Mouse (Mus musculus): ENCODE data around the gene Cep95. TPM values are rescaled to one million over a fixed set of nuclear protein-coding genes. Genes with fewer than 3 reads are reported as not detected.
A peak's percentile ranks its signal among the peaks of the same experiment; 100 is the strongest.

Cep95 gene
- polyA plus RNA-seq, 1 experiment from 2014 or later = 22.7 TPM

DNA sequence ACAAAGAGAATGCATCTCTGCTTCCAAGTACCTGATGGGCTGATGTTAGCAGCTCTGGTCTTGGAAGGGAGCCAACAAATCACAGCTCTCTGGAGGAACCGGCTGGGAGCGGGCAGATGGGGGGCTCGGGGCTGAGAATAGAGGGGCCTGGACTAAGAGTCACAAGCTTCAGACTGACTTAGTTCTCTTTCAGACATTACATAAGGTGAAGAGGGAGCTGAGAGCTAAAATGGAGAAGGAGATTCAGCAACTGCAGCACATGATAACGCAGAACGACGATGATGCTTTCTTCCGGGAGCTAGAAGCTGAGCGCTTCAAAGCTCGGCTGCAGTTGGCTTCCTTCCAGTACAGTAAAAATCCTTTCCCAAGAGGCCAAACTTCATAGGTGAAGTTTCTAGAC, 29.3 kb downstream of the Cep95 start:
- WGBS = 69% methylated on average over 9 of the region's 9 CpGs
- no peak for ATAC-seq (ENCODE audit: low FRiP score)
- H3K9ac ChIP-seq = no peak overlapping the region
- no peaks in the 10 kb centered on the region for H3K9me3 ChIP-seq (replicated peaks)
- no peak overlapping the region for H3K4me3 ChIP-seq
- peaks cover 81% of the 10 kb centered on the region for H3K36me3 ChIP-seq
- H3K4me2 ChIP-seq (replicated peaks) = no peak overlapping the region
- H3K27me3 ChIP-seq = no peaks in the 10 kb centered on the region
- 0 out of 2 replicates have a peak, but pooled peaks cover 4% of the 10 kb centered on the region for H3K4me1 ChIP-seq
- H3K27ac ChIP-seq = 0 out of 2 replicates have a peak overlapping the region, but pooled peaks have one; percentile 17

GRCm38 (mm10) chr11:106819595-106819994, 30.5 kb downstream of the Cep95 start:
- H3K9me3 ChIP-seq (replicated peaks) = no peaks in the 10 kb centered on the region
- H3K27ac ChIP-seq = no peak overlapping the region
- 0 out of 2 replicates have a peak, but pooled peaks cover 4% of the 10 kb centered on the region for H3K4me1 ChIP-seq
- ATAC-seq (ENCODE audit: low FRiP score) = no peak
- peaks cover 78% of the 10 kb centered on the region for H3K36me3 ChIP-seq
- no peak overlapping the region for H3K9ac ChIP-seq
- no peak overlapping the region for H3K4me3 ChIP-seq
- 91% methylated on average over 9 of the region's 9 CpGs for WGBS
- H3K4me2 ChIP-seq (replicated peaks) = no peak overlapping the region
- no peaks in the 10 kb centered on the region for H3K27me3 ChIP-seq

- H3K4me1 ChIP-seq = 0 out of 2 replicates have a peak, but pooled peaks cover 4% of the 10 kb centered on the region
- ATAC-seq (ENCODE audit: low FRiP score) = no peak
- H3K27ac ChIP-seq = no peak overlapping the region
- WGBS = 89% methylated on average over 6 of the region's 6 CpGs
- peaks cover 73% of the 10 kb centered on the region for H3K36me3 ChIP-seq
- H3K9me3 ChIP-seq (replicated peaks) = no peaks in the 10 kb centered on the region
- H3K27me3 ChIP-seq = no peaks in the 10 kb centered on the region
- no peak overlapping the region for H3K4me2 ChIP-seq (replicated peaks)
- no peak overlapping the region for H3K4me3 ChIP-seq
- no peak overlapping the region for H3K9ac ChIP-seq
Observed at GRCm38 (mm10) chr11:106820252-106820651, 31.2 kb downstream of the Cep95 start.

DNA sequence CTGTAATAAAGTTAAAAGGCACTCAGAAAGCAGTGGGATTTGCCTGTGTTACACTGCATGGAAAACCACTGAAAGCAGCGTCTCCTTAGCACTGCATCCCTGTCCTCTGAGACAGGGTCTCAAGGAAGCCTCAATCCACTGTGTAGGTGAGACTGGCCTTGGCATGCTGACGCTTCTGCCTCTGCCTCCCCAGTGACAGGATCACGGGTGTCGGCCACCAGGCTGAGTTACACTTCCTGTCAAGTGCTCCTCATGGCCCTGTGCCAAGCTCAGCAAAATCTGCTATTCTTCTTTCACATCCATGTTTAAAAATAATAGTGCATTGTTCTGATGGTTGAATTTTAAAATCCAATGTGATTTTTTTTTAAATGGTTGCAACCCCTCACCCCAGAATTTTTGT, 31.9 kb downstream of the Cep95 start:
- Histone ChIP-seq H3K9me3 (replicated peaks) (no peaks in the 10 kb centered on the region), H3K27ac (no peak overlapping the region), H3K9ac (no peak overlapping the region), H3K4me1 (0 out of 2 replicates have a peak, but pooled peaks cover 4% of the 10 kb centered on the region), H3K36me3 (peaks cover 66% of the 10 kb centered on the region), H3K4me2 (replicated peaks) (no peak overlapping the region), H3K27me3 (no peaks in the 10 kb centered on the region), H3K4me3 (no peak overlapping the region)
- WGBS = 83% methylated on average over 4 of the region's 4 CpGs
- no peak for ATAC-seq (ENCODE audit: low FRiP score)

GRCm38 (mm10) chr11:106821397-106821796, 32.3 kb downstream of the Cep95 start:
- no peak for ATAC-seq (ENCODE audit: low FRiP score)
- H3K27ac ChIP-seq = no peak overlapping the region
- no peak overlapping the region for H3K9ac ChIP-seq
- H3K9me3 ChIP-seq (replicated peaks) = no peaks in the 10 kb centered on the region
- 0 out of 2 replicates have a peak, but pooled peaks cover 4% of the 10 kb centered on the region for H3K4me1 ChIP-seq
- no peak overlapping the region for H3K4me2 ChIP-seq (replicated peaks)
- H3K27me3 ChIP-seq = no peaks in the 10 kb centered on the region
- no peak overlapping the region for H3K4me3 ChIP-seq
- peaks cover 62% of the 10 kb centered on the region for H3K36me3 ChIP-seq
- 87% methylated on average over 6 of the region's 6 CpGs for WGBS

DNA sequence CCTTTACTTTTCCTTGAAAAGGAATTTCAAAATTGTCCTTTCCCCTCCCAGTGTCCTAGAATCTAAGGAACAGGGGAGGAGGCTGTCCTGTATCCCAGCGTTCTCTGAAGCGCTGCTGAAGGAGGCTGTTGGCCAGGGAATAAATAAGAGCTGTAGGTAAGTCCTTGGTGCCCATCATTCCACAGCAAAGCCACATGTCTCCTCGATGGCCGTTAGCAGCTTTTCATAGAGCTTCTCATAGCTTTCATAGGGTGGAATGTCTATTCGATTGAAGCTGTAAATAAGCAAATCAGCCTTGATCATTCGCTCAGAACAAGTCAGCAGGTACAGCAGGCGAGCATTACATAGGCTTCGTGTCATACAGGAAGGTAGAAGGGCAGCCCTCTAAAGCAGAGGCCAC, 33.4 kb downstream of the Cep95 start:
- Histone ChIP-seq H3K4me1 (0 out of 2 replicates have a peak, but pooled peaks cover 4% of the 10 kb centered on the region), H3K9me3 (replicated peaks) (no peaks in the 10 kb centered on the region), H3K4me2 (replicated peaks) (no peak overlapping the region), H3K9ac (no peak overlapping the region), H3K27me3 (no peaks in the 10 kb centered on the region), H3K27ac (no peak overlapping the region), H3K4me3 (no peak overlapping the region), H3K36me3 (peaks cover 54% of the 10 kb centered on the region)
- ATAC-seq (ENCODE audit: low FRiP score) = no peak
- 89% methylated on average over 8 of the region's 8 CpGs for WGBS

DNA sequence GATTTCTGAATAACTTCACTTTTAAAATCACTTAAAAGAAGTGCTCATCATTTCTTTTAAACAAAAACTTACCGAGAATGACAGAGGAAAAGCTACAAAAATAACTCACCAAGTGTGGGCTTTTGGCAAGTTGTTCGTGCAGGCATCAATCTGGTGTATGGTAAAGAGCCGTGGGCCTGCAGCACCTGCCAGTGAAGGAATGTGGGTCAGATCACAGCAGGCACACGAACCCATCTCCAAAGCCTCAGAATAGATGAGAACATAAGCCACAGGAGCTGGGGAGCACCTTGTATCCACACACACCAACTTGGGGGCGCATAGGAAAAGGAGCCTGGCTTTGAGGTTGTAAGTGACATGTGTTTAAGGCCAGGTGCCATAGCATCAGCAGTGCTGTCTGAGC, 33.9 kb downstream of the Cep95 start:
- H3K27me3 ChIP-seq = no peaks in the 10 kb centered on the region
- peaks cover 55% of the 10 kb centered on the region for H3K36me3 ChIP-seq
- H3K27ac ChIP-seq = no peak overlapping the region
- H3K4me1 ChIP-seq = 0 out of 2 replicates have a peak, but pooled peaks cover 4% of the 10 kb centered on the region
- H3K9ac ChIP-seq = no peak overlapping the region
- H3K9me3 ChIP-seq (replicated peaks) = no peaks in the 10 kb centered on the region
- H3K4me2 ChIP-seq (replicated peaks) = no peak overlapping the region
- H3K4me3 ChIP-seq = no peak overlapping the region
- no peak for ATAC-seq (ENCODE audit: low FRiP score)
- 88% methylated on average over 5 of the region's 5 CpGs for WGBS

GRCm38 (mm10) chr11:106823741-106824140, 34.7 kb downstream of the Cep95 start:
- Histone ChIP-seq H3K27ac (no peak overlapping the region), H3K27me3 (no peaks in the 10 kb centered on the region), H3K9ac (no peak overlapping the region), H3K4me1 (no peaks in the 10 kb centered on the region), H3K36me3 (peaks cover 56% of the 10 kb centered on the region), H3K9me3 (replicated peaks) (no peaks in the 10 kb centered on the region), H3K4me3 (no peak overlapping the region), H3K4me2 (replicated peaks) (no peak overlapping the region)
- no peak for ATAC-seq (ENCODE audit: low FRiP score)
- WGBS = 94% methylated on average over 8 of the region's 8 CpGs

GRCm38 (mm10) chr11:106824403-106824802, 35.4 kb downstream of the Cep95 start:
- no peak for ATAC-seq (ENCODE audit: low FRiP score)
- Histone ChIP-seq H3K27ac (no peak overlapping the region), H3K4me3 (no peak overlapping the region), H3K4me1 (no peaks in the 10 kb centered on the region), H3K36me3 (peaks cover 54% of the 10 kb centered on the region), H3K27me3 (no peaks in the 10 kb centered on the region), H3K9ac (no peak overlapping the region), H3K9me3 (replicated peaks) (no peaks in the 10 kb centered on the region), H3K4me2 (replicated peaks) (no peak overlapping the region)
- 95% methylated on average over 10 of the region's 10 CpGs for WGBS

GRCm38 (mm10) chr11:106828079-106828478, 39.0 kb downstream of the Cep95 start:
- ATAC-seq (ENCODE audit: low FRiP score) = no peak
- WGBS = 95% methylated on average over 7 of the region's 7 CpGs
- peaks cover 45% of the 10 kb centered on the region for H3K36me3 ChIP-seq

DNA sequence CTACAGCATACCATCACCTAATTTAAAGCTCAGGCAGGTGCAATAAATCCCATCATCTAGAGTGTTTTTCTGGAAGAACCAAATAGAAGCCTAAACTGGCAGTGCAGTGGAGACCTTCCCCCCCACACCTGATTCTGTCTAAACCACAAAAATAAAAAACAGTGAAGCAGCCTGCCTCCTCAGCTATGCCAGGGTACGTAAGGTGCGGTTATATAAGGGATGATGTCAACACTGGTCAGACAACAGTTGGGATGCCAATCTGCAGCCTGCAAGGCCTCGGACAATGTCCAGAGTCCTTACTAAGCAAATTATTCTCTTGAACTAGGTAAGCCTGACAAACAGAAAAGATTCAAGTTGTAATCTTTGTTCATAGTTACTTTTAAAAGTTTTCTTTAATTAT, 53.0 kb downstream of the Cep95 start:
- peaks cover 43% of the 10 kb centered on the region for H3K36me3 ChIP-seq
- no peak overlapping the region for H3K9ac ChIP-seq
- no peaks in the 10 kb centered on the region for H3K27me3 ChIP-seq
- no peaks in the 10 kb centered on the region for H3K9me3 ChIP-seq (replicated peaks)
- no peaks in the 10 kb centered on the region for H3K4me1 ChIP-seq
- no peak overlapping the region for H3K27ac ChIP-seq
- no peak overlapping the region for H3K4me2 ChIP-seq (replicated peaks)
- no peak for ATAC-seq (ENCODE audit: low FRiP score)
- 93% methylated on average over 3 of the region's 3 CpGs for WGBS
- no peak overlapping the region for H3K4me3 ChIP-seq

More at GRCm38 (mm10) chr11:106828079-106828478, 39.0 kb downstream of the Cep95 start:
- Histone ChIP-seq H3K27me3 (no peaks in the 10 kb centered on the region), H3K27ac (no peak overlapping the region), H3K9ac (no peak overlapping the region), H3K9me3 (replicated peaks) (no peaks in the 10 kb centered on the region), H3K4me2 (replicated peaks) (no peak overlapping the region), H3K4me1 (no peaks in the 10 kb centered on the region), H3K4me3 (no peak overlapping the region)

GRCm38 (mm10) chr11:106851438-106851837, 62.4 kb downstream of the Cep95 start:
- Histone ChIP-seq H3K4me2 (replicated peaks) (no peak overlapping the region), H3K27me3 (no peaks in the 10 kb centered on the region), H3K27ac (no peak overlapping the region), H3K4me3 (no peak overlapping the region), H3K9ac (no peak overlapping the region), H3K9me3 (replicated peaks) (no peaks in the 10 kb centered on the region), H3K4me1 (no peaks in the 10 kb centered on the region), H3K36me3 (peaks cover 31% of the 10 kb centered on the region)
- no peak for ATAC-seq (ENCODE audit: low FRiP score)
- WGBS = 53% methylated on average over 2 of the region's 2 CpGs

All from hindbrain, embryonic 12.5 days (tissue).